Mouse (Mus musculus) cerebellum, adult 2 months (tissue): ENCODE data around the gene Gm20767.
"Not testable (repeated sequence)": the region's sequence is repeated elsewhere in the genome, so short reads cannot be mapped to it uniquely, and the experiment has no call there.

Experiments
- CTCF ChIP-seq: fragments of 200-500 bp; IDR thresholded peaks from 2 replicates; pipeline ENCODE4 v1.5.1; 2011; ENCODE audit warnings: low read depth, mild to moderate bottlenecking, control low read depth, low read length, moderate library complexity, borderline replicate concordance; ENCODE audit not compliant: insufficient read depth
- POLR2A ChIP-seq: fragments of 200-500 bp; IDR thresholded peaks from 2 replicates; pipeline ENCODE4 v1.6.1; 2011; ENCODE audit warnings: low read length, control low read depth, borderline replicate concordance; ENCODE audit not compliant: insufficient read depth

DNA sequence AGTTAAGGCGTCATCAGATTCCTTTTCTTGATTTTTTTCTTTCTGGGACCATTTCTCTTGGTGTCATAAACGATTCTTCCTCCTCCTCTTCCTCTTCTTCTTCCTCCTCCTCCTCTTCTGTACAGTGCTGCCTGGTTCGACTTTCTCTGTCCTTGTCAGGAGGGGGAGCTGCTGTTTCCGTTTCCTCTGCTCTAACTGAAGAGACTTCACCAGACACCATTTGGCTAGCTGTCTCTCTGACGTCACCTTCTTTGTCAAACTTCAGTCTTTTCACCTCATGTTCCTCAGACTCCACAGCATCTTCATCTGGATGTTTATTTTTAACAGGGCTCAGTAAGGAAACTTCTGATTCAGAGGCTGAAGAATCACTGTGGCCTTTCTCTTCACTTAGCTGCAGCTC is 40.7 kb upstream of the Gm20767 start:
- TF ChIP-seq POLR2A, CTCF: not testable (repeated sequence)
